26 mouse cellular contexts compared by ENCODE assay signal in the genomic region with DNA sequence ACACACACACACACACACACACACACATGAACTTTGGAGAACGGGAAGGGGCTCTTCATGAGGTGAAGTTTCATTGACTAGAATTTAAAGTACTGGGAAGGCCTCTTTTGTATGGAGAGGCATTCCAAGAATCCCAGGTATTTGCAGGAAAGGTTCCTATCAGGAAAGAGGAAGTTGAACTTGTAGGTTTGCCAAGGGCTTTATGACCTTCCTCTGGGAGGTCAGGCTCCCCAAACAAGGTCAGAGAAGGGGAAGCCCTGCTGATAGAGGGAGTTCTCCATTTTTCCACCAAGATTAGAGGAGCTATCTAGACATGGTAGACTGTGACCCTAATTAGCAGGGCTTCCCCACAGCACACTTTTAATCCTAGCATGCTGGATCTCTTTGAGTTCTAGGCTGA. TPM values are rescaled to one million over a fixed set of nuclear protein-coding genes. Genes with fewer than 3 reads are reported as not detected.
"Had no signal": no experiment of that assay in that cellular context is flagged by ENCODE, and none has a peak within 500 bp of the region (broad histone marks: within the 10 kb centered on the region; RNA-seq: fewer than 3 reads in every experiment).

No protein-coding gene starts in this region.

- H3K4me2 ChIP-seq: limb, embryonic 13.5 days; liver, embryonic 12.5 days; liver, embryonic 15.5 days; lung, embryonic 15.5 days; midbrain, embryonic 12.5 days; neural tube, embryonic 13.5 days had no signal

- H3K9me3 ChIP-seq: limb, embryonic 10.5 days; liver, embryonic 12.5 days; liver, embryonic 15.5 days; lung, embryonic 15.5 days; neural tube, embryonic 13.5 days had no signal

- H3K36me3 ChIP-seq: limb, embryonic 10.5 days; limb, embryonic 13.5 days; liver, embryonic 12.5 days; liver, embryonic 15.5 days; lung, embryonic 15.5 days; midbrain, embryonic 12.5 days; neural tube, embryonic 13.5 days had no signal

- H3K4me1 ChIP-seq: limb, embryonic 10.5 days; limb, embryonic 13.5 days; liver, embryonic 12.5 days; liver, embryonic 15.5 days; midbrain, embryonic 12.5 days; neural tube, embryonic 13.5 days had no signal

- H3K9ac ChIP-seq: limb, embryonic 13.5 days; liver, embryonic 12.5 days; liver, embryonic 15.5 days; lung, embryonic 15.5 days; midbrain, embryonic 12.5 days; neural tube, embryonic 13.5 days had no signal

- ATAC-seq: liver, embryonic 12.5 days; midbrain, embryonic 16.5 days had no signal

- H3K27ac ChIP-seq: kidney, postnatal 0 days; layer of hippocampus, adult 2 months; limb, embryonic 10.5 days; limb, embryonic 13.5 days; liver, embryonic 12.5 days; liver, embryonic 15.5 days; lung, embryonic 15.5 days; macrophage; midbrain, embryonic 12.5 days; neural tube, embryonic 13.5 days had no signal

- DNase-seq: kidney, adult 18-20 months; kidney, postnatal 25 days; layer of hippocampus, adult 9-11 months; liver; lung, adult 18-20 months; lung, postnatal 14 days; retina, postnatal 1 day; right cerebral cortex, postnatal 25 days; spleen, adult 18-20 months; thymus, adult 18-20 months; thymus, postnatal 14 days; thymus, postnatal 4 days had no signal

- H3K27me3 ChIP-seq: limb, embryonic 13.5 days; liver, embryonic 12.5 days; liver, embryonic 15.5 days; lung, embryonic 15.5 days; midbrain, embryonic 12.5 days; neural tube, embryonic 13.5 days had no signal

- H3K4me3 ChIP-seq: layer of hippocampus, adult 2 months; limb, embryonic 10.5 days; limb, embryonic 13.5 days; liver, embryonic 12.5 days; liver, embryonic 15.5 days; lung, embryonic 15.5 days; midbrain, embryonic 12.5 days; myocyte; neural tube, embryonic 13.5 days had no signal

RNA-seq across cellular contexts. Expression of gene Ism1, which starts 39.8 kb away (rescaled TPM):
- total RNA-seq: monocyte, adult 5-6 weeks; neutrophil, adult 5-6 weeks had no signal
- polyA plus RNA-seq: macrophage, myocyte had no signal
